Mouse (Mus musculus) hematopoietic stem cell, adult 5-6 weeks (primary cell): ENCODE data around the gene Tm6sf1. TPM values are rescaled to one million over a fixed set of nuclear protein-coding genes. Genes with fewer than 3 reads are reported as not detected.
A peak's percentile ranks its signal among the peaks of the same experiment; 100 is the strongest.

Source experiments
- ATAC-seq, 2 experiments: fragments of 125-278 bp in 1 of 2; replicated peaks in 1 of 2; 2 replicates each; pipeline ENCODE4 v1.8.0; 2016 to 2017; ENCODE audit warnings: inconsistent platforms in 2 of 2, mild to moderate bottlenecking in 2 of 2, moderate number of reproducible peaks in 2 of 2, low read depth in 1 of 2, moderate TSS enrichment in 1 of 2; ENCODE audit not compliant: low FRiP score in 2 of 2, poor library complexity in 2 of 2, severe bottlenecking in 2 of 2, insufficient read depth in 1 of 2, low TSS enrichment in 1 of 2
- total RNA-seq: library from RNA; stranded (forward); fragments of 172-1452, 232-1000 nt; gene quantifications from 2 replicates; pipeline ENCODE4 v1.2.3, GENCODE M21; 2017

Tm6sf1 gene
- total RNA-seq, 1 experiment from 2014 or later = 109 TPM

DNA sequence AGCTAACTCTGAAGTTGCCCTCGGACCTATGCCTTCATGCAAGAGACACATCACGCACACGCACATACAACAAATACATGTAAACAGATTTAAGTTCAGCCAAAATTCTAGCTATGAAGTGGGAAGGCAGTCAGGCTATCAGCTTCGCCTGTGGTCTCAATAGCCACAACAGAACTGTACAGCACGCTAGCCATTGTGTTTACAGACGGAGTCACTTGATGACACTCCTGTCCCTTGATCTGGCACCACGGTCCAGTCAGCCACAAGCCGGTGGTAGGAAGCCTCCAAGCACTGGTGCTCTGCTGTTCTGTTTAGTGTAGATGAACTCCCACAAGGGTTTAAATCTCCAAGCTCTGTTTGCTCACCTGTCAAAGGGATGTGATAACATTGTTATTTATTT lies 12.8 kb upstream of the Tm6sf1 start:
- no peak for ATAC-seq

DNA sequence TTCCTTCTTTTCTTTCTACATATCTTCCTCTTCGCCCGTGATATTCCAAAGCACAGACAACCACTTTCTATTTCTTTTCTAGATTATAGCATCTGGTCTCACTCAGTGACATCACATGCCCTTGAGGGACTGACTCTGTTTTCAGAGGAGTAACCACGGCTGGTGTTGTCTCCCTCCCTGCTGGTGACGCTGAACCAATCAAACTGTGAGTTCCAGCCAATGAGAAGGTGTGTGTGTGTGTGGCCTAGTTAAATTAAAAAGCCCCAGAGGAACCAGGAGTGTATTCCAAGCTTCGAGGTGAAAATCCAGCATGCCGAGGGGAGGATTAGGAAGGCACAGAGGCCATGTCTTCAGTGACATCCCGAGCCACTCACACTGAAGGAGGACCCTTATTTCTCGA lies 11.8 kb upstream of the Tm6sf1 start:
- no peak for ATAC-seq

DNA sequence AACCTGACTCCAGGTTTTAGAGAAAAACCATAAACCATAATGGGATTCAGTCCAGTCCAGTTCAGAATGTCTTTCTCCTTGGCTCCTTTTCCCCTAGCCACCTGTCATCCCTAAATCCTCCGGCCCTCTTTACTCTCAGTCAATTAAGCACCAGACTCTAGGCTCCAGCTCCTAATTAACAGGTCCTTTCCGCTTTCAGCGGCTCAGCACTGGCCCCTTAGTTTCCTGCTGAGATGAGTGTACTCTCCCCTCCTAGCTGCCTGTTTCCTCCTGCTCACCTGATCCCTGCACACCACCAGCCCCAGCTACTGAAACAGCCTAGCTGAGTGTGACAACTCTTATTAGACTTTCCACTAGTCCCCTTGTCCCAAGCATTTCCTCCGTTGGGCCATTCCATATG lies 11.0 kb upstream of the Tm6sf1 start:
- ATAC-seq = no peak

DNA sequence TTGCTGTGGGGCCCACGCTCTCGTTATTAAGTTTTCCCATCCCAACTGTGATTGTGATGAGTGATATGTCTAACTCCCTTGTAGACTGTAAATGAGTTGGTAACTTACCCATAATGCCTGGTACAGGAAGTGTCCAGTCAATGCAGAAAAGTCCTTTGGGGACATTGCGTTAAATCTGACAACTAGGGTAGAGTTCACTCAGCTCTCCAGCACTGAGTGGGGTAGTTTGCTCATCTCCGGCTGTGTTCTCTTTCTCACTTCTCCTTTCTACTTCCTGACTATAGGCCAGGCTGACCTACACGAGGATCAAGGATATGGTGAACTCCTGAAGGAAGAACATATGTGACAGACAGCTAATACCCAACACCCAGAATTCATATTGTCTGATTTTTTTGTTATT lies 9.6 kb upstream of the Tm6sf1 start:
- peak; percentile 70 to 89; a peak in 3 of 4 replicates for ATAC-seq

DNA sequence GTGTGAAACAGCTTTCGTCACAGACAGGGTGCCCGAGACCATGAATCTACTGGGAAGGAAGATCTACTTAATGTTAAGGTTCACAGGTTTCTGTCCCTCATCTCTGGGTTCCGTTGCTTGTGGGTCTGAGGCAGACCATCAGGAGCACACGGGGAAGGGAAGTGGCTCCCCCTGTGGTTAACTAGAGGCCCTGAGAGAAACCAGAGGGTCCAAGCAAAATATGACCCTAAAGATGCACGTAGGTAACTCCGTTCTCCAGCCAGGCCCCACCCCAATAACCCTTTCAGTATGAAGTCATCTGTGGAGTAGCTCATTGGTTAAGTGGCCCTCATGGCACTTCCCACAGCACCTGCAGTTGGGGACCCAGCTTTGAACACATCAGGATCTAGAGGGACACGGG lies 9.2 kb upstream of the Tm6sf1 start:
- ATAC-seq = peak; percentile 15 to 28; a peak in 2 of 4 replicates

DNA sequence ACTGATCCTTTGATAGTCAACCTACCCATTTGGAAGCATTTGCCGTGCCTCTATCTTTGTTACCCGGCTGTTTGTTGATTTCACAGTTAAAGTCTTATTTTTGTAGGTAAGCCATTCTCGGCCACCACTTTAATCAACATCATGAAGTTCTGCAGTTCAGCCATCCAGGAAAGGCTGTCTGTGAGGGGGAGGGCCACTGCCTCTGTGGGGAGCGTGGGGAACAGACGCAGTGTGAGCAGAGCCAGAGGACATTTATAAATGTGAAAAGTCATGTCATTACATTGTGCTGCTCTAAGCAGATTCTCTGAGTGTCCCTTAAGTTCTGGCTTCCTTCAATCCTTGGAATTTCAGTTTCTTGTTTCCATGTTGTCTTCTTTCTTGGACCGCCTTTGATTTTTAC lies 8.6 kb upstream of the Tm6sf1 start:
- no peak for ATAC-seq

DNA sequence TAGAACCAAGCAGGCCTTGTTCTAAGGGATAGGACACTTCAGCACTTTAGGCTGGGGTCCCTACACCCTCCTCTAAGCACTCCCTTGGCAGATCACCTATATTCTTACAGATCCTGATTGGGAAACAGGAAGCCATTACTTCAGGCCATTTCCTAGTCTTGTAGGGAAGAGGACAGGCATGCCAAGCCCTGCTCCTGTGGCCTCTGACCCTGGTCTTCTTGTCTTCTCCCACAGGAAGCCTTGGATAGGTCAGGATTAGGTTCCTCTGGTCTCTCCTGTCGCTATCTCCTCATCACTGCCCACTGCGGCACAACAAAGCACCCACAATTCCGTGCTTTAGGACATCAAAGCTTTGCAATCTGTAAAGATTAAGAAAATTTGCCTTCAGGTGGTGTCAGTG lies 7.1 kb upstream of the Tm6sf1 start:
- no peak for ATAC-seq

DNA sequence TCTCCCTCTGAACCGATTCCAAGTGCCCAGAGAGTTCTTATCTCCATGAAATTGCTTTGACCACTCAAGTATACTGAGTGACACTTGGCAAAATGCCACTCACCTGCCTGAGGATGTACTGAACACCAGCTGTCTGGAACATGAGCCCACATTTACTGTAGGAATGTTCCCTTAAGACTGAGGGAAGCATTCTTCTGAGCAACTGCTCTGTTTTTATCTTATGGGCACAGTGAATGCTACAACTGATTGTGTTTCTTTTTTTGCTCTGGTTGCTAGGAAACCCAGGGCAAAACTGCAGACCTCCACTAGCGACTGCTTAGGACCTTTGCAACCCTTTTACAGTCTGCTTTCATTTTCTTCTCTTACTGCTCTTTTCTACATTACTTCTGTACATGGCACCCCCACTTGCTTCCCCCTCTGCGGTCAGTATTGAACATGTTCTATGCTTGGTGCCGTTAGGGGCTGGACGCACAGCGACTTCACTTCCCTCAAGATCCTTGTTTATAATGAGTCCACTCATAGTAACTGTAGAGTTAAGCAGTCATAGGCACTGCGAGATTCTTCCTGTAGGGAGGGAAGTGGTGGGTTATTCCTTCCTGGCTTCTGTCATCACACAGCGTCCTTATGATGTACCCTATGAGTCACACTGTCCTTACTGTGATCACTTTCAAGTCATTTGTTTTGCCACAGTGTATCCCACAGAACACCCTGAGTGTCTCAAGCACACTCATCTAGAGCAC lies 4.1 kb upstream of the Tm6sf1 start:
- peak; percentile 67 to 74 for ATAC-seq

DNA sequence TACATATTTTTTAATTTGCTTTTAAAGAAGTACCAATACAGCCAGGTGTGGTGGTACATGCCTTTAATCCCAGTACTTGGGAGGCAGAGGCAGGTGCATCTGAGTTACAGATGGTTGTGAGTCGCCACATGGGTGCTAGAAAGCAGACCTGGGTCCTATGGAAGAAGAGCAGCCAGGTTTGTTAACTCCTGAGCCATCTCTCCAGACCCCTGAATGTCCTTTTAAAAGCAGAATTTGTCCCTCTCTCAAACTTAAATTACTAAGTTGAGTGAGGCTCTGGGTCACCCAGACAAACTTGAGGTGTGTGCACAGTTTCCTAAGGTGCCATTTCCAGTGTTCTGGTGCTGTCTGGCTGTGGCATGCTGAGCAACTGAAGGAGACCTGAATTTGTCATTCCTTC lies 3.1 kb upstream of the Tm6sf1 start, which contains the start of gene Gm10160:
TSS of gene Gm10160 (minus strand) at position 101 of the 400 bp plus-strand sequence.
- no peak for ATAC-seq

DNA sequence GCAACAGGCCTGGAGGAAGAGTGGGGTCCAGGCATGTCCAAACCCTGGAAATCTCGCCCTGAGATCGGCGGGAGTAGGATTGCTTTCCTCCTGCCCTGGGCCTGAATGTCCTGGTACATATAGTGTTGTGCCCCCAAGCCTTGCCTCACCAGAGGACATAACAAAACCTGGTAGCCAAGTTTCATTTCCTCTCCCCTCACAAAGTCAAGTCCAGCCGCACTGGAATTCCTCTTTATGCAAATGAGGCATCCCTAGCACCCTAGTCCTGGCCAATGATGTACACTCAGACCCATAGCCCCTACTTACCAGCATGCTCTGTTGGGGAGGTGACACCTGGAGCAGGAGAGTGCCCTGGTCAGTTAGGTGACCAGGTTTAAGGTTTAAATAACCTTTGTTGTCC lies 2.6 kb upstream of the Tm6sf1 start:
- no peak for ATAC-seq

DNA sequence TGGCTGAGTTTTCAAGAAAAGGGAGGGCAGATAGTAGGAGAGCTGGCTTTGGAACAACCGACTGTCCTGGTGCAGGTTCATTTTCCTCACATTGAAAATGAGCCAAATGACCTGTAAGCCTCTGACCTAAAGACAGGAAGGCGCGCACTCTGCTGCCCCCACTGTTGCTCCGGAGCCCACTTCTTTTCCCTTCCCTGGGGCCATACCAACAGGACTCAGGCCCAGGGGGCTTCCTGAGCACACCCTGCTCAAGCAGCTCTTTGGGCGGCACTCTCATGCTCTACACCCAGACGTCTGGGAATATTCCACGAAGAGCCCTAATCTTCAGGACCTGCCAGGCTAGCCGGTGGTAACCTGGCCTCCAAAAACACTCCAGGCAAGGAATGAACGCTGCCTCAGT lies 565 bp upstream of the Tm6sf1 start:
- ATAC-seq = no peak

DNA sequence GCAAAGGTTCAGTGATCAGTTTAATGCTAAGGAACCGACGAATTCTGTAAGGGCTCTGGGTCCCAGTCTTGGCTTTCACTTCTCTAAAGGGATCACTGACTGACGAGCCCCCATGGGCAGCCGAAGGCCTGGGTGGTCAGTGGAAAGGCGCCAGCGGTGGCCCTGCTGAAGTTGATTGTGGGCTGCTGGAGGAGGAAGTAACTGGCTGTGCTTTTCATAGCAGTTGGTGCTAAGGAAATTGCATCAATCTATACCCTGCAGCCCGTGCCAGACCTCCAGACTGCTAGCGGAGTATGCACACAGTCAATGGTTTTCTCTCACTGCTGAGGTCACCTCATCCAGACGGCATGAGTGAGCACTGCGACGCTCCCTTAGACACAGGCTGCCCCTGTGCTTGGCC lies 1.3 kb downstream of the Tm6sf1 start:
- peak; percentile 68 for ATAC-seq

DNA sequence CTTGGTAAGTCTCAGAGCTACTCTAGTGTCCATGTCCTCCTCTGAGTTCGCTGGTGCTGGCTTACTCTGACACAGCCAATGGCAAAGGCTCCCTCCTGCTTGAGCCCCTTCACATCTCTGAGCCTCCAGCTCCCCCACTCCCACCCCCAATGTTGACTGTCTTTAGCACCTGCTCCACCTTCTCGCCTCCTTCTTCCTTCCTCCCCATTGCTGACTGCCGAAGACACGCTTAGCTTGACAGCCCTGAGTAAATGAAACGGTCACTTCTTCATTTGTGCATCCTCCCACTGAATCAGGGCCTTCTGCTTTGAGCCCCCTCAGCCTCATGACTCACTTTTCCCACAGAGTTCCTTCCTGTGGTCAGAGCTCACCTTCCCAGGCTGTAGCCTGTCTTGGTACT lies 2.2 kb downstream of the Tm6sf1 start:
- ATAC-seq = no peak; a peak in 1 of 4 replicates

DNA sequence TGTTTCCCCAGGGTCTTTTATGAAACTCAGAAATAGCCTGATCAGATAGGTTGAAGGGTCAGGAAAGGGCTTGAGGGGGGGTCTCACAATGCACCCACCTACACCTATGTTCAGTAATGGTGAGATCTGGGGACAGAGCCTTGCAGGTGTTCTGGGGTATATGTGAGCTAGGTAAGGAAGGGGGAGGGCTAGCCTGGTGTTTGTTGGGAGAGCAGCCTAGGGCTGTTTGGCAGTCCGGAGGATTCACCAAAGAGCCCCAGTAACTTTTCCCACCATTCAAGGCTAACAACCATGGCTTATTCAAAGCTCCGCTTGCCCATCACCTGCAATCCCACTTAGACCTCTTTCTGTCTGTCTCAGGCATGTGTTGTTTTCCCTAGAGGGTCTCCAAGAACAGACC lies 2.7 kb downstream of the Tm6sf1 start:
- no peak for ATAC-seq

DNA sequence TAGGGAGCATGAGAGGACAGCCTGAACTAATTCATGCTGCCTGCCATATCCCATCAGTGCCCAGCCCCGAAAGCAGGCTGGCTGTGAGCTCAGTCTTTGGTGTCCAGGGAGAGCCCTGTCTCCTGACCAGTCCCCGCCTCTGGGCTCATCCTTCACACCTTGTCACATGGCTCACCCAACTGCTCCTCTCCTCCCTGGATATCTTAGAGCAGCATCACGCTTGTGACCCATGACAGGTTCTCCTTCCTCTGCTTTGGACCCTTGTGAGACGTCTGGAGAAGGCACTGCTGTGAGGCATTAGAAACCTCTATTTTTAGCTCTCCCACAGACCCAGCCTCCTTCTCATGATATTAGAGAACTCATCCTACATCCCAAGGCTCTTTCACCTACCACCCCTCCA lies 3.1 kb downstream of the Tm6sf1 start:
- ATAC-seq = no peak

DNA sequence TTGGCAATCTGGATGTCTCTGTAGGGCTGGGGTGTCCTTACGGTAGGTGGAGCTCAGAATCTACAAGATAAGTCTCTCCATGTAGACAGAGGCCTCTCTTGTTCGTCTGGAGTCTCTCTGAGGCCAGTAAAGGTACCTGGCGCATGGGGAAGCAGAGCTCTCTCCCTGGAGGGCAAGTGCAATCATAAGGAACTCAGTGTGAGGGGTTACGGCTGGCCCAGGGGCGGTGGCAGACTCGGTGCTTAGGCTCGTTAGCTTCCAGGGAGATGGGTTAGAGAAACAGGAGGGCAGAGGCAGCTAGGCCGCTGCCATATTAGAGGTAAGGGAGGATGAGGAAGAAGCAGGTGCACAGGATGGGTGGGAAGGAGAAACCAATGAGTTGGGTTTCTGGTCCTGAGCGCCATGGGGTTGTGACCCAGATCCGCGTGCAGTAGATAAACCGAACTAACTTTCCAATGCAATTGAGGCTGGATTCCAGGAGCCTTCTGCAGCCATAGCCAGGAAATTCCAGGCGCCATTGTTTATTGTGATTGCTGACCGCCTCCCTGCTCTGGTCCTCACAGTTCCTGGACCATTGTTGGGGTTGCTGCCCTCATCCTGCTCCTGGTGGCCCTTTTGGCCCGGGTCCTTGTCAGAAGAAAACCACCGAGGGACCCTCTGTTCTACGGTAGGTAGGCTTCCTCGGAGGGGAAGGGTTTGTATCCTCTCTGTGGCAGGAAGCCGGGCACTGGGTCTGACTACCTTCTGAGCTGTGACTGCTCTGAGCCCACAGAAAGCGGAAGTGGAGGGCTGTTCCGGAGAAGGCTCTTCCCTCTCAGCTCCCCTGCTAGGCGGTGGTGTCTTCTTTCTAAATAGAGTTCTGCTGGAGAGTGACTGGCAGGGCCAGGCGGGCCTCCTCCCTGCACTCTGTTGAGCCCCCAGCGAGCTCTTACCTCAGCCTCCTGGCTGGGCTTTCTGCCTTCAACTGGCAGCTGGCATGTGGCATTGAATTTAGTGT lies 4.1 kb downstream of the Tm6sf1 start:
- ATAC-seq = peak; percentile 55 to 68

DNA sequence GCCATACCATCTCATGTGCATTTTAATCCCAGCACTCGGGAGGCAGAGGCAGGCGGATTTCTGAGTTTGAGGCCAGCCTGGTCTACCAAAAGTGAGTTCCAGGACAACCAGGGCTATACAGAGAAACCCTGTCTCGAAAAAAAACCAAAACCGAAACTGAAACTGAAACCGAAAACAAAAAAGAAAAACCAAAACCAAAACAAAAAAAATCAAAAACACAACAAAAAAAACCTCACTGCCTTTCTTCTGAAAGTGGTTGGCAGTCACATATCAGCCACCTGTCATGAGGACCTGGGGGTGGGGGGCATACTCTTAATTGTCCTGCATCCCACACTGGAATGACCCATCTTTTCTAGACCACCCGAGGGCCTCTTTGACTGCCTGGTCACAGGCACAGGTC lies 5.8 kb downstream of the Tm6sf1 start:
- ATAC-seq = no peak

DNA sequence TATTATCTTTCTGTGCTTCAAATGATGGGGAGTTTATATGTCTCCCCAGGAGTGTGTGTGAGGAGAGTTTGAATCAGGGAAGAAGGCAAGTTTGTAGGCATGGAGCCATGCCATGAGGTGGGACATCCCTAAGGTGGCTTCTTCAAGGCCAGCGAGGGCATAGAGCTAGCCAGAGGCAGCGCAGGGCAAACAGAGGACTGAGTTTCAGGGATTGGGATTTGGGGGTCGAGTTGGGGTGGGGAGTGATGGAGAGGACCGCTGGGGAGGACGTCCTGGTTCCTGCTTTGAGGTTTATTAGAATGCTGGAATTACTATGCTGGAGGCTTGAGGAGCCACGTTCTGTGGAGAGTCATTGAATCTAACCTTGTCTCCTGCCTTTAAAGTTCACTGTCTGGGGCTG lies 7.1 kb downstream of the Tm6sf1 start:
- ATAC-seq = no peak
